Mouse (Mus musculus): ENCODE measurements around the gene Fam89b.

- no peak for TF ChIP-seq CTCF (IDR thresholded peaks at IDR 0.05; ENCODE audit: low read depth, low read length)
- TF ChIP-seq POLR2A (IDR thresholded peaks at IDR 0.05; ENCODE audit: borderline replicate concordance, low read depth, low read length) = no peak
These were observed 43.0 kb downstream of the Fam89b start for GRCm38 (mm10) chr19:5686437-5686836.

Data from bone marrow macrophage, adult 2 months (primary cell).